Mouse (Mus musculus): ENCODE measurements at regions not wholly inside any gene's neighbourhood (a gene's known extent, or its start where the extent isn't known, plus 50 kb on each side); places are given as distances from the start of the nearest gene placed in this dataset.

GRCm38 (mm10) chr4:95476071-95476724 lies 81.1 kb upstream of the Fggy start:
- Histone ChIP-seq H3K4me3 (ENCODE audit: low read depth, low read length) (no peak overlapping the region), H3K9me3 (replicated peaks; ENCODE audit: control insufficient read depth, low read length) (no peaks in the 10 kb centered on the region), H3K4me2 (no peak overlapping the region), H3K27ac (ENCODE audit: low read depth, low read length) (no peak overlapping the region), H3K9ac (ENCODE audit: low read depth, low read length) (no peak overlapping the region), H3K4me1 (ENCODE audit: control insufficient read depth, insufficient read depth, low read length) (no peaks in the 10 kb centered on the region), H3K27me3 (ENCODE audit: control insufficient read depth, insufficient read depth, low read length) (no peaks in the 10 kb centered on the region), H3K36me3 (ENCODE audit: control insufficient read depth, insufficient read depth, low read length) (no peaks in the 10 kb centered on the region)
- no peak for ATAC-seq (replicated peaks; ENCODE audit: insufficient number of reproducible peaks, low FRiP score, low TSS enrichment)
- WGBS (ENCODE audit: insufficient replicate concordance), result 80% methylated on average over 12 of the region's 12 CpGs

- no peaks in the 10 kb centered on the region for H3K9me3 ChIP-seq (replicated peaks; ENCODE audit: control insufficient read depth, low read length)
- H3K4me2 ChIP-seq, result no peak overlapping the region
- no peak overlapping the region for H3K4me3 ChIP-seq (ENCODE audit: low read depth, low read length)
- no peak overlapping the region for H3K27ac ChIP-seq (ENCODE audit: low read depth, low read length)
- WGBS (ENCODE audit: insufficient replicate concordance), result 49% methylated on average over 6 of the region's 6 CpGs
- H3K27me3 ChIP-seq (ENCODE audit: control insufficient read depth, insufficient read depth, low read length), result no peaks in the 10 kb centered on the region
- no peak overlapping the region for H3K9ac ChIP-seq (ENCODE audit: low read depth, low read length)
- H3K36me3 ChIP-seq (ENCODE audit: control insufficient read depth, insufficient read depth, low read length), result no peaks in the 10 kb centered on the region
- 0 out of 2 replicates have a peak, but pooled peaks have one; percentile 26 for ATAC-seq (replicated peaks; ENCODE audit: insufficient number of reproducible peaks, low FRiP score, low TSS enrichment)
- 0 out of 2 replicates have a peak, but pooled peaks cover 5% of the 10 kb centered on the region for H3K4me1 ChIP-seq (ENCODE audit: control insufficient read depth, insufficient read depth, low read length)
Measured at GRCm38 (mm10) chr4:95483571-95483970, 73.7 kb upstream of the Fggy start.

- Histone ChIP-seq H3K4me1 (ENCODE audit: control insufficient read depth, insufficient read depth, low read length) (0 out of 2 replicates have a peak, but pooled peaks cover 5% of the 10 kb centered on the region), H3K27ac (ENCODE audit: low read depth, low read length) (no peak overlapping the region), H3K9me3 (replicated peaks; ENCODE audit: control insufficient read depth, low read length) (no peaks in the 10 kb centered on the region), H3K27me3 (ENCODE audit: control insufficient read depth, insufficient read depth, low read length) (no peaks in the 10 kb centered on the region), H3K36me3 (ENCODE audit: control insufficient read depth, insufficient read depth, low read length) (no peaks in the 10 kb centered on the region), H3K9ac (ENCODE audit: low read depth, low read length) (no peak overlapping the region), H3K4me3 (ENCODE audit: low read depth, low read length) (no peak overlapping the region), H3K4me2 (no peak overlapping the region)
- ATAC-seq (replicated peaks; ENCODE audit: insufficient number of reproducible peaks, low FRiP score, low TSS enrichment), result no peak
- 59% methylated on average over 7 of the region's 7 CpGs for WGBS (ENCODE audit: insufficient replicate concordance)
Measured at GRCm38 (mm10) chr4:95487323-95487722, 70.0 kb upstream of the Fggy start.

DNA sequence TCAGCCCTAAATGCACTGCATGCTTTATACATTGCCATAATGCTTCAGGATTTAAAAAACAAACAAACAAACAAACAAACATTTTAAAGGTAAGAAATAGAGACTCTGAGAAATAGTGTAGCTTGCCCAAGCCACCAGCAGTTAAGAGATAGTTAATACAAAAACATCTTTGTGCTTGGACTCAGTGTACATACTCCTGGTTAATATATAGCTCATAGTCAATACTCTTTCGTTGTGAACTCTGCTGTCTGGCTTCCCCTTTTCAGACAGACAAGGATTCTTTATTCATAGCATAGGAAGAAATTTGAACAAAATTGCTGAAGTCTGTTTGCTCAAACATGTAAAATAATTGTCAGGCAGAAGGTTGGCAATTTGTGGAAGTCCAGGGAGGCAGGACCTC lies 69.3 kb upstream of the Fggy start:
- 0 out of 2 replicates have a peak, but pooled peaks cover 5% of the 10 kb centered on the region for H3K4me1 ChIP-seq (ENCODE audit: control insufficient read depth, insufficient read depth, low read length)
- no peak for ATAC-seq (replicated peaks; ENCODE audit: insufficient number of reproducible peaks, low FRiP score, low TSS enrichment)
- no peak overlapping the region for H3K4me3 ChIP-seq (ENCODE audit: low read depth, low read length)
- 70% methylated on average over 1 of the region's 1 CpGs for WGBS (ENCODE audit: insufficient replicate concordance)
- H3K27me3 ChIP-seq (ENCODE audit: control insufficient read depth, insufficient read depth, low read length), result no peaks in the 10 kb centered on the region
- H3K9me3 ChIP-seq (replicated peaks; ENCODE audit: control insufficient read depth, low read length), result no peaks in the 10 kb centered on the region
- H3K36me3 ChIP-seq (ENCODE audit: control insufficient read depth, insufficient read depth, low read length), result no peaks in the 10 kb centered on the region
- no peak overlapping the region for H3K9ac ChIP-seq (ENCODE audit: low read depth, low read length)
- no peak overlapping the region for H3K4me2 ChIP-seq
- H3K27ac ChIP-seq (ENCODE audit: low read depth, low read length), result no peak overlapping the region

GRCm38 (mm10) chr4:95489059-95489458 lies 68.2 kb upstream of the Fggy start:
- WGBS (ENCODE audit: insufficient replicate concordance), result 67% methylated on average over 2 of the region's 2 CpGs

DNA sequence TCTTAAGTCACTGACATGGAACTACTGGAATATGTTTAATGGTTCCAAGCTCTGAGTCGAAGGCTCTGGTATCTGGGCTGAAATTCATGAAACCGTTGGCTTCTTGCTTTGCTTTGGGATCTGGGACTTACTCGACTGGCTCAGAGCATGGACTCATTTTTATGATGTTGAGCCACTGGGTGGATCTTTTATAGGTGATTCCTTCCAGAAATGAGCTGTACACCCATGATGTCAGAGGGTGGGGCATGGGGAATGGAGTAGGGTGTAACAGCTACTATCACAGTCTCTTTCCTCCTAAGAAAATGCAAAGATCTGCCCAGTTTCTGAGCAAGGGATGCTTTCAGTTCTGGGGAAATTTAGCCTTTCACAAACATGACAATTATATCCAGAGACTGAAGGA lies 57.0 kb upstream of the Fggy start:
- Histone ChIP-seq H3K9ac (ENCODE audit: low read depth, low read length) (no peak overlapping the region), H3K4me2 (no peak overlapping the region), H3K27ac (ENCODE audit: low read depth, low read length) (no peak overlapping the region), H3K4me3 (ENCODE audit: low read depth, low read length) (no peak overlapping the region), H3K36me3 (ENCODE audit: control insufficient read depth, insufficient read depth, low read length) (no peaks in the 10 kb centered on the region), H3K27me3 (ENCODE audit: control insufficient read depth, insufficient read depth, low read length) (no peaks in the 10 kb centered on the region), H3K9me3 (replicated peaks; ENCODE audit: control insufficient read depth, low read length) (no peaks in the 10 kb centered on the region), H3K4me1 (ENCODE audit: control insufficient read depth, insufficient read depth, low read length) (no peaks in the 10 kb centered on the region)
- ATAC-seq (replicated peaks; ENCODE audit: insufficient number of reproducible peaks, low FRiP score, low TSS enrichment), result no peak
- WGBS (ENCODE audit: insufficient replicate concordance), result 74% methylated on average over 3 of the region's 3 CpGs

More at GRCm38 (mm10) chr4:95489059-95489458, 68.2 kb upstream of the Fggy start:
- Histone ChIP-seq H3K9ac (ENCODE audit: low read depth, low read length) (no peak overlapping the region), H3K27me3 (ENCODE audit: control insufficient read depth, insufficient read depth, low read length) (no peaks in the 10 kb centered on the region), H3K9me3 (replicated peaks; ENCODE audit: control insufficient read depth, low read length) (no peaks in the 10 kb centered on the region), H3K4me2 (no peak overlapping the region), H3K4me1 (ENCODE audit: control insufficient read depth, insufficient read depth, low read length) (no peaks in the 10 kb centered on the region), H3K36me3 (ENCODE audit: control insufficient read depth, insufficient read depth, low read length) (no peaks in the 10 kb centered on the region), H3K27ac (ENCODE audit: low read depth, low read length) (no peak overlapping the region), H3K4me3 (ENCODE audit: low read depth, low read length) (no peak overlapping the region)
- no peak for ATAC-seq (replicated peaks; ENCODE audit: insufficient number of reproducible peaks, low FRiP score, low TSS enrichment)

GRCm38 (mm10) chr4:95501164-95501563 lies 56.1 kb upstream of the Fggy start:
- H3K4me2 ChIP-seq, result no peak overlapping the region
- no peak overlapping the region for H3K27ac ChIP-seq (ENCODE audit: low read depth, low read length)

GRCm38 (mm10) chr4:95507141-95507945 lies 50.0 kb upstream of the Fggy start:
- H3K4me2 ChIP-seq, result no peak overlapping the region
- no peak overlapping the region for H3K27ac ChIP-seq (ENCODE audit: low read depth, low read length)
- H3K9me3 ChIP-seq (replicated peaks; ENCODE audit: control insufficient read depth, low read length), result no peaks in the 10 kb centered on the region
- ATAC-seq (replicated peaks; ENCODE audit: insufficient number of reproducible peaks, low FRiP score, low TSS enrichment), result no peak
- H3K27me3 ChIP-seq (ENCODE audit: control insufficient read depth, insufficient read depth, low read length), result no peaks in the 10 kb centered on the region
- no peak overlapping the region for H3K9ac ChIP-seq (ENCODE audit: low read depth, low read length)
- no peaks in the 10 kb centered on the region for H3K4me1 ChIP-seq (ENCODE audit: control insufficient read depth, insufficient read depth, low read length)
- no peak overlapping the region for H3K4me3 ChIP-seq (ENCODE audit: low read depth, low read length)
- 83% methylated on average over 7 of the region's 7 CpGs for WGBS (ENCODE audit: insufficient replicate concordance)
- H3K36me3 ChIP-seq (ENCODE audit: control insufficient read depth, insufficient read depth, low read length), result no peaks in the 10 kb centered on the region

More at GRCm38 (mm10) chr4:95501164-95501563, 56.1 kb upstream of the Fggy start:
- no peaks in the 10 kb centered on the region for H3K9me3 ChIP-seq (replicated peaks; ENCODE audit: control insufficient read depth, low read length)
- H3K27me3 ChIP-seq (ENCODE audit: control insufficient read depth, insufficient read depth, low read length), result no peaks in the 10 kb centered on the region
- 48% methylated on average over 2 of the region's 2 CpGs for WGBS (ENCODE audit: insufficient replicate concordance)
- H3K4me3 ChIP-seq (ENCODE audit: low read depth, low read length), result no peak overlapping the region
- H3K4me1 ChIP-seq (ENCODE audit: control insufficient read depth, insufficient read depth, low read length), result no peaks in the 10 kb centered on the region
- no peaks in the 10 kb centered on the region for H3K36me3 ChIP-seq (ENCODE audit: control insufficient read depth, insufficient read depth, low read length)
- ATAC-seq (replicated peaks; ENCODE audit: insufficient number of reproducible peaks, low FRiP score, low TSS enrichment), result no peak
- no peak overlapping the region for H3K9ac ChIP-seq (ENCODE audit: low read depth, low read length)
